Mouse (Mus musculus): Measurements from ENCODE around the gene Rfx1.

The Rfx1 gene

GRCm38 (mm10) chr8:84066291-84066930 lies at the start of gene Rfx1:
Gene Rfx1, plus strand, starts transcription at chr8:84066834.
- peak; percentile 97 for DNase-seq

- DNase-seq: no peak
Observed at GRCm38 (mm10) chr8:84019738-84020137, 46.9 kb upstream of the Rfx1 start.

- no peak for DNase-seq
Observed at GRCm38 (mm10) chr8:84021096-84021495, 45.5 kb upstream of the Rfx1 start, which contains the start of gene Palm3. Gene Palm3, plus strand, starts transcription at chr8:84021471.

- DNase-seq: no peak
Observed at GRCm38 (mm10) chr8:84021569-84021968, 45.1 kb upstream of the Rfx1 start.

GRCm38 (mm10) chr8:84023085-84023484 lies 43.5 kb upstream of the Rfx1 start:
- no peak for DNase-seq

GRCm38 (mm10) chr8:84023631-84024030 lies 43.0 kb upstream of the Rfx1 start:
- no peak for DNase-seq

- peak; percentile 66 for DNase-seq
Observed at GRCm38 (mm10) chr8:84024171-84024570, 42.5 kb upstream of the Rfx1 start.

GRCm38 (mm10) chr8:84025863-84026262 lies 40.8 kb upstream of the Rfx1 start:
- DNase-seq: peak; percentile 76

- DNase-seq: no peak
Observed at GRCm38 (mm10) chr8:84027449-84027848, 39.2 kb upstream of the Rfx1 start.

- DNase-seq: no peak
Observed at GRCm38 (mm10) chr8:84029272-84029671, 37.4 kb upstream of the Rfx1 start.

GRCm38 (mm10) chr8:84032777-84033176 lies 33.9 kb upstream of the Rfx1 start:
- DNase-seq: no peak

GRCm38 (mm10) chr8:84038015-84038414 lies 28.6 kb upstream of the Rfx1 start:
- no peak for DNase-seq

- DNase-seq: peak; percentile 66
Observed at GRCm38 (mm10) chr8:84039050-84039449, 27.6 kb upstream of the Rfx1 start.

- DNase-seq: peak; percentile 52
Observed at GRCm38 (mm10) chr8:84042066-84042947, 24.3 kb upstream of the Rfx1 start, which contains the start of gene Il27ra. Gene Il27ra, minus strand, starts transcription at chr8:84042589.

GRCm38 (mm10) chr8:84042948-84043342 lies 23.7 kb upstream of the Rfx1 start:
- DNase-seq: no peak

- no peak for DNase-seq
Observed at GRCm38 (mm10) chr8:84044103-84044502, 22.5 kb upstream of the Rfx1 start.

- no peak for DNase-seq
Observed at GRCm38 (mm10) chr8:84044900-84045299, 21.7 kb upstream of the Rfx1 start, which contains the start of gene Rln3. Gene Rln3, minus strand, starts transcription at chr8:84045000.

GRCm38 (mm10) chr8:84046505-84046904 lies 20.1 kb upstream of the Rfx1 start:
- DNase-seq: no peak

- DNase-seq: no peak
Observed at GRCm38 (mm10) chr8:84048171-84048570, 18.5 kb upstream of the Rfx1 start.

- peak; percentile 27 for DNase-seq
Observed at GRCm38 (mm10) chr8:84052746-84053145, 13.9 kb upstream of the Rfx1 start.

- no peak for DNase-seq
Observed at GRCm38 (mm10) chr8:84053229-84053628, 13.4 kb upstream of the Rfx1 start.

- no peak for DNase-seq
Observed at GRCm38 (mm10) chr8:84057827-84058226, 8.8 kb upstream of the Rfx1 start.

- DNase-seq: no peak
Observed at GRCm38 (mm10) chr8:84059226-84059625, 7.4 kb upstream of the Rfx1 start.

GRCm38 (mm10) chr8:84060245-84060644 lies 6.4 kb upstream of the Rfx1 start:
- DNase-seq: no peak

All from liver (tissue).